Mouse (Mus musculus) lung, postnatal 25 days (tissue): ENCODE results near the gene Ms4a7.
"Not testable (repeated sequence)": the region's sequence is repeated elsewhere in the genome, so short reads cannot be mapped to it uniquely, and the experiment has no call there.

Experiments
- DNase-seq: peaks from one replicate; pipeline ENCODE4 v3.0.0; 2022; ENCODE audit warnings: low spot score

Gene Ms4a7

DNA sequence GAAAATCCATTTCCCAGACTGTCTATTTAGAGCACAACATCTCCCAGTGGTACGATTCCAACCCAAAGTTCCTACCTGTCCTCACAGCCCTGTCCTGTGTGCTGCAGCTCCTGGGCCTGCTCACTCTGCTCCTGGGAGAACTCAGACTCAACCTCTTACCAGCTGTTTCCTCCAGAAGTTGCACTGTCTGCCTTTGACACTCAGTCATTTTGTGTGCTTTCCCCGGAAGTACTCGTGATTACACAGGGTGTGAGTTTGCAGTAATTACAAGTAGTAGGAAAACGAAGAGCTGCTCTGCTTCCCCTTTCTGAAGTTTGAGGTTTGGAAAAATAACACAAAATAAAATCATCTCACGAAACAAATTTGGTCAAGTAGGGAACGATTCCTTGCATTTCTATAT lies at the start of gene Ms4a7:
Gene Ms4a7, minus strand, starts transcription at position 215 of the 400 bp plus-strand sequence.
- DNase-seq: peak; percentile 12

DNA sequence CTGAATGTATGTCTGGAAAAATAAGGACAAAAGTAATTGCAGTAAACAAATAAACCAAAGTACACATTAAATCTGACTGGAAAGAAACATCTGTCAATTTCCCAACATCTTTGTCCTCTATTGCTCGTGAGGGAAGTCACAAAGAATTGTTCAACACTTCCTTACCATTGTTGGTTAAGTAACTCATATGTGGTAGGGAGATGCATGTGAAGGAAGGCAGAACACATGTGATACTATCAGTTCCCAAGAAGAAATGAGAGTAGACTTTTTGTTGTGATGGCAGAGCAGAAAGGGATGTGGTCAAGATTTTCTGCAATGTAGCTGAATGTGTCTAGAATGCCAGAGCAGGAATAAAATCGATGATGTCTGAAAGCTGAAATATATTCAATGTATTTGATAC lies 40.5 kb upstream of the Ms4a7 start:
- no peak for DNase-seq

DNA sequence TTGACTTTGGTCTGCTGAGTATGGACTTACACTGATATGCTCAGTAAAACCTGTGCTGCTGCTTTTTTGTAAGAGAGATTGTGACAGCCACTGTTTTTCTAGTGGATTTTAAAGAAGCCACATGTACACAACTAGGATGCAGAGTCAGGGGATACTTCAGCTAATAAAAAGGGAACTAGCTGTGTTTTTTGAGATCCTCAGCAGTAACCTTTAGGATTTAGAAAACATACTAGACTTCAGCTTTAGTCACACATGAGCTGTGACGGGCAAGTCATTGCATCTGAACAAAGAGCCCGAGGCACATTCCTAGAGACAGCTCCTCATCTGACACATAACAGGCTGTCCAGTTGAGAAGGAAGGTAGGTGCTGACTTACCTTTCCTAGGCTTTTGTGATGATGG lies 39.3 kb upstream of the Ms4a7 start, which contains the start of gene Ms4a4a:
Gene Ms4a4a, plus strand, starts transcription at position 251 of the 400 bp plus-strand sequence.
- DNase-seq: no peak

DNA sequence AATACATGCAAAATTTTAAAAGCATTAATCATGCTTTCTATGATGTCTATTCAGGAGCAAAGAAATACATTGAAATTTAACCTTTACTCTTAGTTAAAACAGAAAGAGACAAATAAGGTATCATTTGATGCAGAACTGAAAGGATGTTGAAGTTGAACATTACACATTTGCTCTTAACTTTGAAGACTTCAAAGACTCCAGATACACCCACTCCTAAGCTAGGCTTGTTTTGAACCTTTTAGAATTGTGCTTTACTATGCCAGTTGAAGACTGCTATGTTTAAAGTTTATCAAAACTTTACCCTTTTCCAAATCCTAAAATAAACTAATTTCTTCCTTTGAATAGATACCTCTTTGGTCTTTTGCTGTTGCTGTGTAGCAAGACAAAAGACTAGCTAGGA lies 35.2 kb upstream of the Ms4a7 start:
- no peak for DNase-seq

DNA sequence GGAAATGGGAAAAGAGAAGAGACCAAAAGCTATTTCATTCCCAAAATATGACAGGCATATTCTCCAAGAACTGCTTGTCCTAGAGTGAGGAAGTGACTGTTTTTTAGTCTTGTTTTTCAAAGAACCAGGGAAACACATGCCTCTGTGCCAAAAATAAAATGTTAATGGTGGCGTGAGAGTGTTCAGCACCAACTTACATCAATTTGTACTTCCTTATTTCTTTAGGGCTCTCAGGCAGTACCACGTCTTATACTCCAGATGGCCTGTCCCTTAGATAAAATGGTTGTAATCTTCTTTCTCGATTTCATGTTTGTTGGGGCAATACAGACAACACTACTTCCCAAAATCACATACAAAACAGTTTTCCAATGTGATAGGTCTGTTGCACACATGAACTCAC lies 32.4 kb upstream of the Ms4a7 start:
- DNase-seq: no peak

DNA sequence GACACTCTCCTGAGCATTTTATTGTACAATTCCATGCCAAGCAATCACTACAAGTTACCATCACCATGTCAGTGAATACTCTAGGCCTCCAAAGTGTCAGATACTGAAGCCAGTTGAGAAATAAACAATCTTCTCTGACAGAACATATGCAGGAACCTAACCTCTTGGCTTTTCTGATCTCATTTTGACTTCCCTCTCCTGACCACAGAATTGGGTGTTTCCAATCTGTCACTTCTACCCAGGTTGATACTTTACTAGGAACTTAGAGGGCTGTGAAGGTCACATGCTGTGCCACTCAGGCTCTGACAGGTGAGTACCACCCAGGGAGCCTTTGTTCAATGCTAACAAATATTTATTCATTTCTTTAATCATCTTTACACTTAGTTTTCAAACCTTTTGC lies 26.1 kb upstream of the Ms4a7 start:
- peak; percentile 50 for DNase-seq

DNA sequence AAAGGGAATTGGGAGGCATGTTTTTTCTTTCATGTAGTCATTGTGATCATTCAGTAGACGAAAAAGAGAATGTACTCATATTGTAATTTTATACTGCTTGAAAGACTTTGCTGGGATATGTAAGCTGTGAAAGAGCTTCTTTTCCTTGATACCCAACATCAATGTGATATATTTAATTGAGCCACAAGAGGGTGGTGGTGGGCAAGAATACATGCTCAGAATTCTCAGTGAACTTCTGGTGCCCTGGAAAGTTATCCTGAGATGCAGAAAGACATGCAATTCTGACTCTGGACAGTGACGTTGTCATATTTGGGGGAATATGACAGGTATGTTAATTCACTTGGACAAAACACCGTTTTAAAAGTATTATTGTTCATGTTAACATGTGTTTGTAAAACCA lies 24.2 kb upstream of the Ms4a7 start:
- no peak for DNase-seq

DNA sequence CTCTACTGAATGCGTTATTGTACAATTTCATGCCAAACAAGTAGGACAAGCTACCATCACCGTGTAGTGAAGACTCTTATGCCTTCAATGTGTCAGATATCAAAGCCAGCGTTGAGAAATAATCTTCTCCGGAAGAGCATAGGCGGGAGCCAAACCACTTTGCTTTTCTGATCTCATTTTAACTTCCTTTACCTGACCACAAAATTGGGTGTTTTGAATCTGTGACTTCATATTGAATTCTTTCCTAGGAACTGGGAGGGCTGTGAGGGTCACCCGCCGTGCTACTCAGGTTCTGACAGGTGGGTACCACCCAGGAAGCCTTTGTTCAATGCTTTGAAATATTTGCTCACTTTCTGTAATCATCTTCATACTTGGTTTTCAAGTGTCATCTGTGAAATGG lies 19.8 kb upstream of the Ms4a7 start:
- peak; percentile 39 for DNase-seq

DNA sequence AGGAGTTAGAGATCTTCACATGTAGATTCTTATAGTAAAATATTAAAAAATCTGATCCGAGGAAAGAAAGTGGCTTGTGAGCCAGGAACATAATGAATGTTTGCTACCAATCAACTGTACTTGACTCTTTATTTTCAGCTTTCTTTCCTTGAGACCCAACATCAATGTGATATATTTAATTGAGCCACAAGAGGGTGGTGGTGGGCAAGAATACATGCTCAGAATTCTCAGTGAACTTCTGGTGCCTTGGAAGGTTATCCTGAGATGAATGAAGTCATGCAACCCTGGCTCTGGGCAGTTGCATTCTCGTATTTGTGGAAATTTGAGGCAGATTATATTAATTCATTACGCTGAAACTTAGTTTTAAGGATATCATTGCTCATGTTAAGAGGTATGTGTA lies 15.9 kb upstream of the Ms4a7 start:
- no peak for DNase-seq

DNA sequence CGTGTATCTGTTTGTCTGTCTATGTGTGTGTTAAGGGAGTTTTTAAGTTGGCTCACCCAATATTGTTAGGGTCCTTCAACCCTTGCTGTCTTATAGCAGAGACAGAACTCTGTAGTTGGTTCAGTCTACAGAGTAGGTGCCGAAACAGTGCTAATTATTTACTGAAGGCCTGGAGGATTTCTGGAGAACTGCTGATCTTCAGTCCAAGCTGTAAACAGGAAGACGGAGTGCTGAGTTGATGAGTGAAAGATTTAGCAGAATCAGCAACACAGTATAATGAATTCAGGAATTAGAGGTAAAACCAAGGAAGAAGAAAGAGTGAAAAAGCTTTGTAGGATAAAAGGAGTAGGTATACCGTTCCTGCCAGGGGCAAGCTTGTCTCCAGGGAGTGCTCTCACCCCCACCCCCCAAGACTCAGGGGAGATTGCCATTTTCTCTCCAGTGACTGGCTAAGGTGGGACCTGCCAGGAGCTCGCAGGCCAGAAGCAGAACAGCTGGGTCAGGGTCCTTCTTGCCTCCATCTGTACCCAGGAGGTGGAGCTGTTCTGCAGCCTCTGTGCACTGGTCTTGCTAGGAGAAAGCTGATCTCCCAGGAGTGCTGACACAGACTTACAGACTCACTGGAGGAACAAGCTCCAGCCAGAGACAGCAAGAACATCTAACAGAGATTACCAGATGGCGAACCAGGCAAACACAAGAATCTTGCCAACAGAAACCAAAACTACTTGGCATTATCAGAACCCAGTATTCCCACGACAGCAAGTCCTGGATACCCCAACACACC lies 13.9 kb upstream of the Ms4a7 start:
- DNase-seq: no peak

DNA sequence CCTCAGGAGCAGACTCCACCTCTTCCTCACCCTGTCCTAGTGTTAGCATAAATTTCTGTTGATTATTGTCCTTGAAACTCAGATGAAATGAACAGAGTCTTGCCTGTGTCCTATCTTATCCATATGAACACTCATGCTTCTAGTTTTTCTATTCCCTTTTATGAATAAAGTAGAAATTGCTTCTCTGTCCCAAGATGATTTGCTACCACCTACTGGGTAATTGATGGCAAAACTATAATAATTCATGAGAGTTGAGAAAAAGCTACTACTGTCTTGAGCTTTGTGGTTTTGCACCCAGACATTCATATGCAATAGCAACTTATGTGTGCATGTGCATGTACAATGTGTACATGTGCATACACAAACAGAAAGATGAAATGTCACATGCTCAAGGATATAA lies 8.0 kb upstream of the Ms4a7 start:
- DNase-seq: no peak

DNA sequence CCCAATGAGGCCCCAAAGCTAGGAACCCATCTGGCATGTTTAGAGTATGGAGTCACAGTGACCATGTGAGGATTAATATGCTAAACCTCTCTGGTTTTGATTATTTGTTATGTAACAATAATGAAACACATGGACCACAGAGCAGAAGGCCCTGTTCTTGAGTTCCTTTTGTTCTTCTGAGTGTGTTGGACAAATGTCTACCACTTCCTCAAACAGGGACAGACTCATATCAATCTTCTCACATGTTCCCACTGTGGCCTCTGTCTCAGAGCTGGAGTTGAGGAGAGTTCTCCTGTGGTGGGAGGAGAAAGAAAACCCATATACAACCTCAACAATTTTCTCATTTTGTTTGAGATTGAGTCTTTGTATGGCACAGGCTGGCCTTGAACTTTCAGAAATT lies 7.2 kb upstream of the Ms4a7 start:
- DNase-seq: no peak

DNA sequence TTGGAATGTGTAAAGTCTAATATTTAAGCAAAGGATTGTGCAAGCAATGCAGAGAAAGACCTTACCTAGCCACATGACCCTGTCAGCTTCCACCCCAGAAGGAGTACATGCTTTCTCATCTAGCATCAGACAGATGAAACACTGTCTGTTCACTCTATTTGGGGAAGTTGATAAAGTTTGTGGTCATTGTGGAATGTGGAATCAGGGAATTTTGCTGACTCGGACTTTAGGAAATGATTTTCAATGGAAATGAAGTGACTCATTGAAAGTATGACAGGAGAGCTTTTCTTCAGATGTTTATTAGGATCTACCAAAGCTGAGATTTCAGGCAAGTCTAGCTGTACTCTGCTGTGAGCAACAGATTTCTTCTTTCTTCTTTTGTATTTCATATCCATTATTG lies 14.8 kb downstream of the Ms4a7 start:
- DNase-seq: no peak

DNA sequence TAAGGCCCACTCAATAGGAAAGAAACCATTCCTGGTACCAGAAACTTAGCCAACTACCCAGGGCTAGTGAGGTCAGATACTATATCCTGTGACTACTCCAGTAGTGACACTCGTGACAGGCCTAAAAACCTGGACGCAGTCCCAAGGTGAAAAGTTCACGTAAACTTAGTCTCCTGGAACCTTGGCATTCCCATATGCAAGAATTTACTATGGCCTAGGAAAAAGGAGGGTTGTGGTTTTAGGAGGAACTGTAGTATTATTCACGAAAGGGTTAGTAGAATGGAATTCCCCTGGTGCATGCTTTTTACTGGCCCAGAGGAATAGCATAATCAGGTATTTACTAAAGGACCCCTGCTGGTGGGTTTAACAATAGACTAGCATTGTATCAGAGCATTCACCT lies 19.2 kb downstream of the Ms4a7 start:
- DNase-seq: no peak

DNA sequence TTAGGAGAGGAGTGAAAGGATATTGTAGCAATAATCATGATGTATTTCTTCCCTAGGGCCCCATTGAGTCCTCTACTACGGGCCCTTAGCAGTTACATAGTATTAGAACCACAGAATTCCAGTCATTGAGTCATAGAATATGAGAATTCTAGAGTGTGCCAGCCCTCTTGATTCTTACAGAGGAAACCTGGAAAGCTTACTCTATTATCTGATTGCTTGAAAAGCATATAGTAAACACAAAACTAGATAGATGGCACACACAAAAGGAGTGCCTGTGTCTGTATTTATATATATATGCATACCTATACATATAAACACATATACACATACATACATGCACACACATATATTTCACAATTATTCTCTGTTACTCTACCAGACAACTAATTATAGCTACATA lies 21.6 kb downstream of the Ms4a7 start, which contains the start of gene Ms4a14:
Gene Ms4a14, minus strand, starts transcription at position 101 of the 400 bp plus-strand sequence.
- no peak for DNase-seq

DNA sequence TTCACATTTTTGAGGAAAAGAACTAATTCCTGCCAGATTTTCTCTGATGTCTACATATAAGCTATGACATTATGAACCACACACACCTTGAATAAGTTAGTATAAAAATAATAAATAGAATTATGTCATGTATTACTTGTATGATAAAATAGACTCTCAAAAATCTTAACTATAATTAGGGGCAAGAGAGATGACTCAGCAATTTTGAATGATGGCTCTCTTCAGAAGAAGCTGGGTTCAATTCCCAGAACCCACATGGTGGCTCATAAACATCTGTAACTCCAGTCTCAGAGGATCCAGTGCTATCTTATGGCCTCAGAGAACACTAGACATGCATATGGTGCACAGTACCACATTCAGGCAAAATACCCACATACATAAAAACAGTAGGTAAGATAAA lies 27.1 kb downstream of the Ms4a7 start:
- no peak for DNase-seq

DNA sequence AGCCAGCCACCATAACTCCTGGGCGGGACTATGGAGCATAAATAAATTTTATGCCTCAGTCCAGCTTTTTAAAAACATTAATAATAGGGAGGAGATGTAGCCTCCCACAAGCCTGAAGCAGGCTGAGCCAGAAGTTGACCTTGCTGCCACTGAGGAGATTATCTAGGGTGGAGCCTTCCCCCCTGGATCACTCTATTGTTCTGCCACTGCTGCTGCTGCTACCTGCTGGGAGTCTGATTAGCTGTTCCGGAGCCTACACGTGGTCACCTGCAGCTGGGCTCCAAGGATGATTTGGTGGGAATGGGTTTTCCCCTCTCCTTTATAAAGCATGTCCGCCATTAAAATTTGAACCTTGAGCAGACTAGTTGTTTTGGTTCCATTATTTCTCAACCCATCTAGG lies 36.4 kb downstream of the Ms4a7 start:
- DNase-seq: not testable (repeated sequence)

DNA sequence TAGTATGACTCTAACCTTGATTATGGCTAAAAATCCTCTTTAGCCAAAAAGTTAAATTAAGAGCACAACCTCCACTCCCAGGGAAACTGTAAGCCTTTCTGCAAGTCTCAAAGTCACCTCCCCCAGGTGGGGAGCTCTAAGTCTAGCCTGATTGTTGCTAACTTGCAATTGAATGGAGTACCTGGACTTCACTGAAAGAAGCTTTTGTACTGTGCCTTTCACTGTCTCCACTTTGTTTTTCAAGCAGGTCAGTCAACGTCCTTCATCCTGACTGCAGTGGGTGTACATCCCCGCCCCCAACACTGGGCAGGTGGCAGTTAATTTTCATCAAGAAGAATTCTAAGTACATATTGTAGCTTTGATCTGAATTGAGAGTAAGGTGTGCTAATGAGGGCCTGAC lies 37.0 kb downstream of the Ms4a7 start:
- DNase-seq: no peak

DNA sequence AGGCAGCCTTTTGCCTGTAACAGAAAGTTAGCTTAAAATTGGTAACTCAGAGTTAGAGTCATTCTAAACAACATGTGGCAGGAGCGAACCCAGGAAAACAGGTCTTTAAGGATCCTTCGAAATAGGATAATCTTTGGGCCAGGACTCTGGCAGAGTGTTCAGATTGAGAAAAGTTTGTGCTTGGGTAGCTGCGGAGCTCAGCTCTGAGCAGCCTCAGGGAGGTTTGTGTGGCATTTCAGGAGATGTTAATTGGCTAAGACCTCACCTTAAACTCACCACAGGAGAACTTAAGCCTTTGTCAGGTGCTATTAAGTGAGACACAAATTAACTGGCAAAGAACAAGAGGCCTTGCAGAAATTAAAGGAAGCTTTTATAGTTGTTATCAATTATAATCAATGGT lies 42.3 kb downstream of the Ms4a7 start:
- not testable (repeated sequence) for DNase-seq

DNA sequence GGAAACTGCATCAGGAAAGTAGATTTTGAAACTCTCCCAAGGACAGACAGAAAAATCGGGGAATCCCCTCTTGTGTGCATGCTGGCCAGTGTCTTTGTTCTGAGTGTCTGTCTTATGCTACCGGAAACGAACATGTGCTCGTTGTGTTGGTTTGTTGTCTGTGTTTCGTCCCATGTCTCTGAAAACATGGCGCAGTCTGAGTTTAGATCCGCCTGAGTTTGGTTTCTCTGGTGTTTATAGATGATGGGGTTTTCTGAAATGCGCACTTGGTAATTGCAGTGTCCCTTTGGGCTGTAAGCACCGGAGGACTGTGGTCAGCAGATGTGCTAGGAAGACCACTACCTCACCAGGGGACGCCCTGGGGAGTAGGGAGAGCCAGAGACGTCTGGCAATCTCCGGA lies 43.0 kb downstream of the Ms4a7 start:
- no peak for DNase-seq

DNA sequence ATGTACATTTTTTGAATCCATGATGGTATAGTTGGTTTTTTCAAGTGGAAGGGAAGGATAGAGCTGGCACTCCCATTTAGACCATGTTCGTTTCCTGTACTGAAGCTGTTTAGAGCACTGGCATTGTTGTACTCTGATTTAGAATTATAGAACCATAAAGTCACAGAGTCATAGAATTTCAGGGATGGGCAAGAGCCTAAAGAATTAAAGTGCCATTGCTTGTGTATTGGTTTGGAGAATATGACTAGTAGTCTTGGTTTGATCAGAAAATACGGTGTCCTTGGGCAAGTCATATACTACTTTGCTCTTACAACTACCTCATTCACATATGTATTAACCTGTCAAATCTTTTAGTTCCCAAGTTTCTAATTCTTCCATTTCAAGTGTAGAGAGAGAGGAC lies 52.2 kb downstream of the Ms4a7 start, which contains the start of gene Ms4a5:
Gene Ms4a5, minus strand, starts transcription at position 101 of the 400 bp plus-strand sequence.
- no peak for DNase-seq

DNA sequence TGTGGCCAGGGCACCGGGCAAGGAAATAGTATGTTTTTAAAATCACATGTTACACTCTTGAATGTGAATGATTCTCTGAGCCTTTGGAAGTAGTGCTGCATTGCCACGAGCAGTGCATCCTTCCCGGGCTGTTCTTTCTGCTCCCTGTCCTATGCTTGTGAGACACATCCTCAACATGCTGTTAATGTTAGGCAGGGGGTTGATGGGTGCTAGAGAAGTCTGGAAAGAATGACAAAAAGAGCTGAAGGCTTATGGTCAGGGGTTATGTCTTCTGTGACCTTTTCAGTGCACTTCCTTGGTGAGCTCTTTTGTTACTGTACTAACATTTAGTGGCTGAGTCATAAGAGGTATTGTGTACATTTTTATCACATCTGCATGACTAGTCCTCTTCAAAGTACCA lies 55.7 kb downstream of the Ms4a7 start:
- no peak for DNase-seq

DNA sequence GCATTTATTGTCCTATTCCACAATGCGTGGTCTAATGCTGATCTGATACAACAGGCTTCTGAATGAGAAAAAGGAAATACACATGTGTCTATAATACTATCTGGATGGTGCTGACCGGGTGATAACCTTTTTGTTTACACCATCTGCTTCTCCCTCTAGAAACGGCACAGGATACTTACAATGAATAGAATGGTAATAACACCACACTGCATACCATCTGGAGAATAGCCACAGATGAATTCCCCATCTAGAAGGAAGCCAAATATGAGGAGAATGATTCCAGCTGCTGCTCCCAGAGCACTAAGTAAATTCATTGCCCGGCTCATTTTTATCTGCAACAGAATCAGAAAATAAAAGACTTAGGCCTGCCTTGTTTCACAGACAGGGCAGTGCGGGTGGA lies 59.5 kb downstream of the Ms4a7 start:
- no peak for DNase-seq
